Mouse (Mus musculus) ovary, postnatal 36 days (tissue): ENCODE results near the gene Rasgef1b.

Source experiments
- DNase-seq: peaks from one replicate; pipeline ENCODE4 v3.0.0; 2022; ENCODE audit warnings: low spot score, mixed read lengths

Gene Rasgef1b

DNA sequence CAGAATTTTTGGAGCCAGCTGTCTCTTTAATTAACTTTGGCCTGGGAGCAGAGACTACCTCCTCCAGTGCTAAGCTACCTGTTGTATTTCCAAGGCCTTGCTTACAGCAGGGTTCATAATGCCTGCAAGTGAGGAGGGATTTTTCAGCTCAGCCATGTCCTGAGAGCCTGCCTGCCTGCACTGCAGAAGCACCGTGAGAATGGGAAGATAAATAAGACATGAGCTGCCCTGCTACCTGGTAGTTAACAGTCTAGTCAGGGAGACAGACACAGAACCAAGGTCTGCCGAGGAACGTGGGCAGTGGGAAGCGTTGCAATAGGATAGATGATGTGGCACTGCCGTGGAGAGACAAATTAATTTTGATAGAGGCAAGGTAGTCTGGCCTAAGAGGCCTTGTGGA, 277.4 kb downstream of the Rasgef1b start:
- no peak for DNase-seq

GRCm38 (mm10) chr5:99450994-99451393, 277.9 kb downstream of the Rasgef1b start:
- no peak for DNase-seq

GRCm38 (mm10) chr5:99450463-99450862, 278.4 kb downstream of the Rasgef1b start:
- no peak for DNase-seq

DNA sequence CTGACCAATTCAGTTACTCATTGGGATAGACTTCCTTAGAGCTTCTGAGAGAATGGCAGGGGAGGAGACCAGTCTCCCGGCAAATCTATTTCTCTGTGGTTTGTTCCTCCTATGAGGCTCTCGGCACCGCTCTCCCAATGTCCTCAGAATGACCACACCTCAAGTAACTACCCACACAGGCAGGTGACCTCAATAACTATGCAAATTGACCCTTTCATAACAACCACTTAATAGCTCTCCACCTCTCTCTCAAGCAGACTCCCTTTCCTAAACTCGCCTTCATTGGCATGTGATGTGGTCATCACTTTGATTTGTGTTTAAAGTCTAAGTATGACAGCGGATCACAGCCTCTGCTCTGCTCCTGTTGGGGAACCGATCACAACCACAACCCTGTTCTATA, 281.4 kb downstream of the Rasgef1b start:
- DNase-seq: no peak

- DNase-seq: peak; percentile 13
Measured at GRCm38 (mm10) chr5:99445242-99445641, 283.6 kb downstream of the Rasgef1b start.

- DNase-seq: no peak
Measured at GRCm38 (mm10) chr5:99444777-99445176, 284.1 kb downstream of the Rasgef1b start.

DNA sequence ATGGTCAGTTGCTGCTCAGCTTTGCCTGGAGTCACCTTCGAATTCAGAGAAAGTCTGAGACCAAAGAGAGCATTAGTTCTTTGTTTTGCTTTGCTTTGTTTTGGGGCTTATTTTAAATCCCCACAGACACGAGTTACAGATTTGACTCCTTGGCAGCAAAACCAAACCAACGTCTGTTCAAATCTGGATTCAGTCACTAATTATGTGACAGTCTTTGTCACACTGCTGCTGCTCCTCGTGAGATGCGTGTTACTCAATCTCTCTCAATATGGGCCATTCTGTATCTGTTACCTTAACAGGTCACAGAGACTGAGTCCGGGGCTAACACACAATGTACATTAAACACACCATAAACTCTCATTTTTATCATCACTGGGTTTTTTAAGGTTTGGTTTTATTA, 288.8 kb downstream of the Rasgef1b start:
- no peak for DNase-seq

DNA sequence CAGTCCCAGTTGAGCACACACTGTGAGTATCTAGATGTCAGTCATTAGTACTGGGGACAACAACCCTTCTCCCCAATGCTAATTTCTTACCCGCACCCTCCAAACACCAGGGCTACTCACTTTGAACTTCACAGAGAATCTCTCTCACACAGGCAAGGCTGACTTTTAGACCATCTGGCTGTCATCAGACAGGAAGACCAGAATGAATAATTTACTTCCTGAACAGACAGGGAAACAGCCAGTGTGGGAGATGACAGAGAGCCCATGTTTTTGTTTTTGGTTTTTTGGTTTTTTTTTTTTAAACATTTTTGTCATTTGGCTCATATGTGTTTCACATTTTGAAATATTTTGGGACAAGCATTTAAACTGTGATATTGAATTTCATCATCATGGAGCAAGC, 290.3 kb downstream of the Rasgef1b start:
- DNase-seq: no peak

DNA sequence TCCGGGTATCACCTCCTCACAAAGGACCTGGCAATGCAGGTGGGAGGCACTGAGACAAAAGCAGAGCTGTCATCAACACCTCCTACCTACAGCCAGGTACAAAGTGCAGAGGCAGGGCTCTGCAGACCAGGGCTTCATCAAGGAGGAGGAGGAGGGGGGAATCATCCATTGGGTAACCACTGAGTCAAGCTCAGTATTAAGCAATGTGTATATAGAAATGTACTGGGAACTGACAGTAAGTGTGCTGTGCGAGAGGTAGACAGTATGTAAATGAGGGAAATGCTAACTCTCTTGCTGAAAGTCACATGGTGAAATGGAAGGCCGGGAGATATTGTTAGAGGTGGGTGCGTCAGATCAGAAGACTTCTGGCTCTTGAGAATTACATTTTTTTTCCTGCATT, 294.6 kb downstream of the Rasgef1b start:
- DNase-seq: no peak

DNA sequence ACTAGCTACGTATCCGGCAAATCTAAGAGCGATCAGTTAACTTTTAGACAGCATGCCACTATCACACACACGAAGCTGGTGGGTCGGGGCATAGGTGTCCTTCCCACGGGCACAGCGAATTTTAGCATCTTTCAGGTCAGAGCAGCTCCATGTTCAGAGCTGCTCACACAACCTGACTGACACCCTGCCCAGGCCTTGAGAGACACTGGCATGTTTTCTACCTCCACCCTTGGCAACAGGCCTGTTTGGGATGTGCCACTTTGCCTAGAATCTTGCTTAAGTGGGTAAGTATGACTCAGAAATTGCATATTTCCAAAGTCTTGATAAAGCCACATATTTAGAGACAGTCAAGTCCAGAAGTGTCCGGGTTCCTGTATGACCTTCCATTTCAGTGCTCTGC, 296.4 kb downstream of the Rasgef1b start:
- DNase-seq: no peak

DNA sequence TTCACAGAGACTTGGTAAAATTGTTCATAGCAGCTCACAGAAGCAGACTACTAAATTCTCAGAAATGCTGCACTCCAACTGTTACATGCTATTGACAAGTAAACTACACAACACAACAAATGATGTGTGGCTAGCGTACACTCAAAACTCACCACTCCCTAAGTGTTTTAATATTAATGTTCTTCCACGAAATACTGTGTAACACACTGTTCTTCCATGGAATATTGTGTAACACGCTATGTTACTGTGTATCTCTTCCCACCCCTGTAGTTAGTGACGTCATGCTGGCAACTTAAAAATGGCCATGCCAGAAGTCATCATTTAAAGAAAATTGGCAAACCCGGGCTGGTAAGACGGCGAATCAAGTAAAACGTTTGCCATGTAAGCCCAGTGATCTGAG, 299.6 kb downstream of the Rasgef1b start:
- no peak for DNase-seq

DNA sequence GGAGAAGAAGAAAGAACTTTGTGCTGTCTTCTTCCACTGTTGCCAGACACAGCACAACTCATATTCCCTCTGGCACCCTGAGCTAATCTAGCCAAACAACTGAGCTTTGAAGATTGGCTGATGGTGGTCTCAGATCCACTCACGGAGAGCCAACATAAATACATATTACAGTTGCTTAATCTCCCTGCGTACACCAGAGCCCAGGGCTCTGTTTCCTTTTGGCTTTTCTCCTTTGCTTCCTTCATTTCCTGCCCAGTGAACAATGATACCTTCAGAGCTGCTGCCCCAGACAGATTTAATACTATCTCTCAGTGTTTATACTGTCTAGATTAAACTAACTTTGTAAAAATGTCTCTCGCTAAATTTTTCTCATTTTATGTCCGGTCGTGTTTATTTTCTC, 300.2 kb downstream of the Rasgef1b start:
- no peak for DNase-seq

- DNase-seq: peak; percentile 28
Measured at GRCm38 (mm10) chr5:99423271-99423670, 305.6 kb downstream of the Rasgef1b start.

GRCm38 (mm10) chr5:99422856-99423255, 306.0 kb downstream of the Rasgef1b start:
- no peak for DNase-seq

DNA sequence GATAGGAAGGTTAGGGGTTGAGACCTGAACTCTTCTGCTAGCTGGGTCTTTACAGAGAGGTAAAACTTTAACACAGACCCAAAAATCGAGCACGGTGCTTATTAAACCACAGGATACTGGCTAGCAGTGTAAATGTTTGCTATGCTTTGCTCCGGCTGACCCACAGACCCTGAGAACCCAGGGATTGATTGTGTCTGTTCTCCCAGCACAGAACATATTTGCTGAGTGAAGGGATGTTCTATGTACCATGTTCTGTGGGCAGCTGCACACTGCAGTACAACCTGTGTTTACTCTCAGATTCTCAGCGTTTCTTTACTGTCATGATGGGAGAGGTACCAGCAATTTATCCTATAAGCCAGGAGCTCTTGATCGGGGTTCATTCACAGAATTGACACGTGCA, 306.8 kb downstream of the Rasgef1b start:
- DNase-seq: no peak

- DNase-seq: no peak
Measured at GRCm38 (mm10) chr5:99419872-99420271, 309.0 kb downstream of the Rasgef1b start.

DNA sequence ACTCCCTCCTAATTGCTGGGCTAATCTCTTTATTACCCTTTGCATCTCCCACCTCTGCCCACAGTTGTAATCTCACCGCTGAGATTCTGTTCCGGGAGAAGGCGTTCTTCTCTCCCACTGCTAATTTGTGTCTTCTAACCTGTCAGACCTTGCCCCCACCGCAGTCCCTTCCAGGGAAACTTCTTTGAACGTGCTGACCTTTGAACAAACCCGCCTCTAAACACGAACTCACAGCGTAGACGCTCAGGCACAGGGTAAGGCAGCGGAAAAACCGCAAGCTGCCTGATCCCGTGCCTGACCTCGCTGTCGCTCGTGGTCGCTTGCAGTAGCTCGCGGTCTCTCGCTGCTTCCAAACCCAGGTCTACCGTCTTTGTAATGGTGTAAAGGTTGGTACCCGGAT, 312.0 kb downstream of the Rasgef1b start:
- no peak for DNase-seq

DNA sequence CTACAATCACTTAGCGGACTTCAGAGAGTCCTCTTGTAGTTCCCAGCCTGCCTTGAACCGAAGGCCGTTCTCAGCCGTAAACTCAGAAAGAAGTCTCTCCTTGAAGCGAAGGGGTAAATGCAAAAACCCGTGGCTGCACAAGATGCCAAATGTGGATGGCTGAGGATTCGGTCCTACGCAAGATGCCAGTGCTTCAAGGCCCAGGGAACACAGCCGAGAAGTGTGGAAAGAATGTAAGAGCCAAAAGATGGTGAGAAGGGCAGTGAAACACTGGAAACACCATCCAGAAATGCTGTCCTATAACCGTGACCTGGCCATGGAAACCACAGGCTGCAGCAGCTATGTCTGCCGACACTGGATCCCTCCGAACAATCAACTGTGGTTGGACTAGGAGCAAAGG, 313.2 kb downstream of the Rasgef1b start:
- no peak for DNase-seq

GRCm38 (mm10) chr5:99415049-99415448, 313.8 kb downstream of the Rasgef1b start:
- DNase-seq: no peak

GRCm38 (mm10) chr5:99414293-99414692, 314.6 kb downstream of the Rasgef1b start:
- no peak for DNase-seq

GRCm38 (mm10) chr5:99413851-99414250, 315.0 kb downstream of the Rasgef1b start:
- no peak for DNase-seq

DNA sequence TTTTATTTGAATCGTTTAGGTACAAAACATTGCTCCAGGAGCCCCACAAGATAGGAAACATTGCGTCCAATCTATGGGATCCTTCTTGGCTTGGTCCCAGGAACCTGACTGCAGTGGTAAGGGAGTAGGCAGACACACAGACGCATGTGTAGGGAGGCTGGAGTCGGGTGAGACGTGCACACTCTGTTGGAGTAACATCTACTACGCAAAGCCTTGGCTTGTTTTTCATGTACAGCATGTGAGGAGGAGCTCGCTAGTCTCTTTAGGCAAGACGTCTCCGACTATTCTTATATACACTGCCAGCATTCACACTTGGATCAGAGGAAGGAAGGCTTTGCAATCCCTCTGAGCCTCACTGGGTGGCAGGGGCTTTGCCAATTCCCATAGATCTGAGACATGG, 315.5 kb downstream of the Rasgef1b start:
- DNase-seq: no peak

- no peak for DNase-seq
Measured at GRCm38 (mm10) chr5:99404403-99405170, 324.3 kb downstream of the Rasgef1b start.

DNA sequence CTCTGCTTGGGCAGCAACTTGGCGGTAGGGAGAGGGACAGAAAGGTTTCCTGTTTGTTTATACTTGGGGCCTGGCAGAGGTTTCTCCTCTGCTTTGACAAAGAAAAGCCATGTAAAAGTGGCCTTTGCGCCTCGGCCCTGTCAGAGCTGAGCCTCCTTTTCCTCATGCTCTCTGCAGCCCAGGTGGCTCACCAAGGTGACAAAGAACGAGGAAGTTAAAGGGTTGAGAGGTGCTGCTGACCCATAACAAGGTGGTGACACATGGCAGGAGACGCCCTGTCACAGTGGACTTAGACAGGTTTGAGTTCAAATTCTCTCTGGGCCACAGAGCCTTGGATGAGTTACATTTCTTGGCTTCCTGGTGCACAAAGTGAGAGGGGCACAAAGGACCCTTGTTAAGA, 325.5 kb downstream of the Rasgef1b start:
- no peak for DNase-seq
